Mouse (Mus musculus) layer of hippocampus, adult 8-10 months (tissue): ENCODE results near the gene Tff1. TPM values are rescaled to one million over a fixed set of nuclear protein-coding genes. Genes with fewer than 3 reads are reported as not detected.
A peak's percentile ranks its signal among the peaks of the same experiment; 100 is the strongest.

Source experiments
- DNase-seq, 2 experiments: peaks; one replicate each; pipeline ENCODE4 v3.0.0; 2022; ENCODE audit warnings: low spot score in 2 of 2
- total RNA-seq, 4 experiments: library from RNA; stranded (reverse); gene quantifications; 2 replicates each; pipeline ENCODE4 v1.2.4; 2022

Gene Tff1
- total RNA-seq, 4 experiments from 2014 or later = not detected

DNA sequence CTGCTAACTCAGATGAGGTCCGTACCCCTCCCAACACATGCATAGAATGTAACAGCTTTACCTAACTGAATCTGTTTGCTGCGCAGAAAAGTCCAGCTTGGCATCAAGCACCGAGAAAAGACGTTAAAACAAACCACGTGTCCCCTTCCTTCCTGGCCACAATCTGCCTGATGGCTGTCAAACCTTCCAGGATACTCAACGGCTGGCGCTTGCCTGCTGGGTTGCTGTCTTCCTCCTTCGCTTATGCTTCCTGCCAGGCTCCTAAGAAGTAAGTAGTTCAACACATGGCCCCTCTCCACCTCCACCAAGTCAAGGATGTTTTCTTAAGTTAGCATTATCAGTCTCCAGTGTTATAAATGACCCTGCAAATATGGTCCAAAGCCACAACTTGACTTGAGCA lies 11.3 kb downstream of the Tff1 start:
- DNase-seq = no peak

DNA sequence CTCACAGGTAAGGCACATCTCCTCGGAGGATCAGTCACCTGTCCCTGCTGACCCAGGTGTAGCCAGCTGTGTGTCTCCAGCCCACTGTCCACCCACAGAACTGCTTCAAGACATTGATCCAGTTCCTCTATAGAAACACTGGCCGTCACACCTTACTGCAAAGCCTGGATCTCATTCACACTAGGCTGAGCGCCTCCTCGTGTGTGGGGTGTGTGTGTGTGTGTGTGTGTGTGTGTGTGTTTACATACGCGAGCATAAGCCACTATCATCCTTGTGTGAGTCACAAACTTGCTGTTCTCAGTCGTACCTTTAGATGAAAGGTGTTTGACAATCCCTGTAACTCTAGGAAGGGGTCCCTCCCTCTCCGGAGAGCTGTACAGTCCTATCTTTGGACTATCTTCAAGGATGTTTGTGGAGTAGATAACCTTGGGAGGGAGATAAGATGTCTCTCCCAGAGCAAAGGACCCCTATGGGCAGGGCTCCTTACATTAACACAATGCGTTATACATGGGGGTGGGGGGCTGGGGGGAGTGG lies 12.0 kb downstream of the Tff1 start:
- DNase-seq = no peak

DNA sequence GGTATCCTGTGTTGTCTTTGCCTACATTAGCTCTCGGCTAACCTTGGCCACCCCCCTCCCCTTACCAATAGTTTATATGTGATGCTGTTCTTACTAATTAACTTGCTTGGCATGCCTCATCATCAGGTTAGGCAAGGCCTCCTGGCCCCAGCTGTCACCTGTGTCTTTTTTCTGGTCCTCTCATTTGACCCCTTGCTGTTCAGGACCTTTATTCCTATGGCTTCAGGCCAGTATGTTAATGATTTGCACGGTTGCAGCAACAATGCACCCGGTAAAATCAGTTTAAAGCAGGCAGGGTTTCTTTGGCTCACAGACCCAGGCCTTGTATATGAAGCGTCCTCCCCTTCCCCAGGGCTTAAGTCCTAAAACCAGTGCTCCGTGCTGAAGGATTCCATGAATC lies 12.6 kb downstream of the Tff1 start:
- no peak for DNase-seq

- no peak for DNase-seq
These were observed 19.1 kb downstream of the Tff1 start for GRCm38 (mm10) chr17:31145998-31146397.

DNA sequence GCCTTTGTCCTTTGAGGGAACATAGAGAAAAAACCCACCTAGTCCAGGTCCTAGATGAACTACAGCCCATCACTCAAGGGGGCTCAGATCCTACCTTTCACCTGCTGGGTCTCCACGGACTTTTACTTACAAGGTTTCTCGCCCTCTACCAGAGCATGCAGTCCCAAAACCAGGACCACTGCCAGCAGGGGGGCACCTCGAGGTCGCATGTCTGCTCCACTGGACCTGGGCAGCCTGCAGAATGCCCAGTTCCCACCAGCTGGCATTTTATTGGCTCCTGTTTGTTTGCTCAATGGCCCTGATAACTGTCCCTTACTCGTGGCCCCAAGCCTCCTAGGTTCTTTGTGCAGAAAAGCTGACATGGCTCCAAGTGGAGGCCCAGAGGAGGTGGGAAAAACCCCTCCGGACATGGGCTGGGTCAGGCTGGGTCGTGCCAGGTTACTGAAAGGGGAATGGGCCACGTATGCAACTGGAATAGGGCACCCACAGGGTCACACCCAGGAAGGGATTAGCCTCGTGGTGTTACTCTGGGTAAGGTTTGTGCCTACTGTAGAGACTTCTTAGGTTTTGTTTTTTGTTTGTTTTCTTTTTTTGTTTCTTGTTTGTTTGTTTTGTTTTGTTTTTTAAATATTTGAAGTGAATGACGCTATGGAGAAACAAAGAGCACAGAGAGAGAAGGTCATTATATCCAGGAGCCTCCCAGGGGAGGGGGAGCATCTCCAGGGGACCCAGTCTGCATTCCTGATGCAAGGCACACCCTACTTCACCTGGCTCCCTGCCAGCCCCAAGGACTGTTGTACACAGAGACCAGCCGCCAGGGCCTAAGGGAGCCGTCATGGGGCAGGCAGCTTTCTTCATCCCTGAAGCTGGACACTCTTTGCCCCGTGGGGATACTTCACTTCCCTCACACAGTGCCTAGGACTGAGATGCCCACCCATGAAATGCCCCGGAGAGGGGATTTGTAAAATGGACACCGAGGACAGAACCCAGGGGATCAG lies 20.7 kb downstream of the Tff1 start, which contains the start of gene Tff2:
Tff2 (minus strand) TSS at position 243 of the 998 bp plus-strand sequence.
- DNase-seq = no peak

- DNase-seq = no peak
These were observed 23.0 kb downstream of the Tff1 start for GRCm38 (mm10) chr17:31142116-31142515.

- DNase-seq = peak in 1 of 2 experiments; percentile 57
These were observed 26.7 kb downstream of the Tff1 start for GRCm38 (mm10) chr17:31138398-31138797.

- no peak for DNase-seq
These were observed 28.3 kb downstream of the Tff1 start for GRCm38 (mm10) chr17:31136821-31137220.

DNA sequence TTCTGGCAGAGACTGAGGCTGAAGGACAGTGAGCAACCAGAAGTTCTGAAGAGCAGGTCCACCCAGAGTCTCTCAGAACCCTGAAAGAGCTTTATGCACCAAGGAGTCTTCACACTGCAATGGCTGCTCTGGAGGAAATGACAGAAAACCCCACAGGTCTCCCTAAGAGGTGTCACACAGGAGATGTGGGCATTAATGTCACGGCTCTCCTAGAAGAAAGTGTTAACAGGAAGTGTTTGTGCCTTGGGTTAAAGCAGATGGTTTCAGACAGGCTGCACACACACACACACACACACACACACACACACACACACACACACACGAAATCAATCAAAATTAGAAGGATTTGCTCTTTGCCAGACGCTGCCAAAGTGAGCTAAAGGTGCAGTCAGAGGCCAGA lies 28.8 kb downstream of the Tff1 start:
- no peak for DNase-seq

GRCm38 (mm10) chr17:31134913-31135312 lies 30.2 kb downstream of the Tff1 start:
- DNase-seq = no peak

- DNase-seq = no peak
These were observed 31.3 kb downstream of the Tff1 start for GRCm38 (mm10) chr17:31133776-31134175.

DNA sequence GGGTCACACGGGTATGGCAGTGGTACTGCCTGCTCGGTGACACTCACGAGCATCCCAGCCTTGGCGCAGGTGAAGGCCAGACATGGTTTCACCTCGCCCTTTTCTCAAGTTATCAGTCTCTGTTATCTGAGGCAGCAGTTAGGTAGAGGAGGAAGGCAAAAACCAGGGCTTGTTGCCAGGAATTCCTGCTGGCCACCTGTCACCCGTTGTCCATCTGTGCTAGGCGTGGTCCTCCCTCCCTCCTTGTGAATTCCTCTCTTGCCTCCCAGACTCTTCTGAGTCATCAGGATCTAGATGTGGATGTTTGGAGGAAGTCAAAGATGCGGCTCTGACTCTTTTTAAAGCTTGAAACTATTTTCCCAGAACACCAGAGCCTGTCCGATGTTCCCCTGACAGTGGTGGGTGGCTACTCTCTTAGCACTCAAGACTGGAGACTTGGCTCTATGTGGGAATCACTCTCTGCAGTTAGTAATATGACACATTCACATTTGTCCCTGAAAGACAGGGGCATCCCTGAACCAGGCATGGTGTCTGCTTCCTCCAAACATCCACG lies 33.7 kb downstream of the Tff1 start:
- no peak for DNase-seq

GRCm38 (mm10) chr17:31129452-31129851 lies 35.6 kb downstream of the Tff1 start, which contains the start of gene Tff3:
Gene Tff3, minus strand, starts transcription at chr17:31129646.
- no peak for DNase-seq

GRCm38 (mm10) chr17:31128708-31129318 lies 36.3 kb downstream of the Tff1 start:
- no peak for DNase-seq

GRCm38 (mm10) chr17:31125548-31126266 lies 39.4 kb downstream of the Tff1 start:
- no peak for DNase-seq

- peak in 1 of 2 experiments; percentile 37 for DNase-seq
These were observed 43.1 kb downstream of the Tff1 start for GRCm38 (mm10) chr17:31121975-31122374.

GRCm38 (mm10) chr17:31119429-31119828 lies 45.6 kb downstream of the Tff1 start:
- peak; percentile 64 to 85 for DNase-seq

DNA sequence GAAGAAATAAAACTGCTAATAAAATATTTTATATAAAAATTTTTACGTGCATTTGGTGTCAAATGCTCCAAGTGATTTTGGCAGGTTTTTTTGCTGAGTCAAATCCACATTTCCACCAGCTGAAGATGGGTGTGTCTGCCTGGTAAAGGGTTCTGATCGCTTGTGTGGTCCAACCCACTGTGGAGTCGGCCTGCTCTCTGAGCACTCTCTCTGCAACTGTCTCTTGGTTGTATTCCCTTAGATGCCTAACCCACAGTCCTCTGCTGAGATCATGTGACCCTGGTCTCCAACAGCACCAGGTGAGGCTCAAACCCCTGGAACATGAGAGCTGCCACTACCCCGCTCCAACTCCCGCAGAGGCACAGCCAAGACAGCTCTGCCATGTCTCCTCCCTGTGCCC lies 47.1 kb downstream of the Tff1 start:
- DNase-seq = no peak

GRCm38 (mm10) chr17:31116063-31116462 lies 49.0 kb downstream of the Tff1 start:
- DNase-seq = no peak

- DNase-seq = peak in 1 of 2 experiments; percentile 36
These were observed 51.8 kb downstream of the Tff1 start for GRCm38 (mm10) chr17:31113191-31113856.
